In the genomic region with DNA sequence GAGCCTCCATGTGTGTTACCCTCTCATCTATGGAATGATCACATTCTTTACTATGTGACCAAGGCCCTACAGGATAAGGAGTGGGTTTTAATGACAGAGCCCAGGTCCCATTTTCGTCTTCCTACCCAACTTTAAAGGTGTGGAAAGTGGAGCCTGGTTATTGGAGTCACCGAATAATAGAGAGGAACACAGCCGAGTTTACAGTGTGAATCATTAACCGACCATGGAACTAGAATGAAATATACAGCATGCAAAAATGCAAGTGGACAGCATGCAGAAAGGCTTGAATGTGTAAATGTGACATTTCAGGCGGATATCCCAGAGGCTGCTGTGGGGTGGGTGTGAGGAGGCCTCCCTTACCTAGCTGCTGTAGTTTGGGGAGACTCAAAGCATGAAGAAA, we compare ENCODE assay signal across 21 mouse cellular contexts.
DNase-seq lines count a peak whose midpoint lies in the region; ATAC-seq and TF ChIP-seq lines count a peak whose summit lies in the region.
"Had no signal": no experiment of that assay in that cellular context is flagged by ENCODE, and none has a peak within 500 bp of the region (broad histone marks: within the 10 kb centered on the region; RNA-seq: fewer than 3 reads in every experiment).

No protein-coding gene starts in this region.

- DNase-seq in heart, postnatal 4 days, result no peak
- DNase-seq in kidney, adult 9 months, result peak; percentile 67
- DNase-seq in kidney, postnatal 4 days, result no peak
- no peak for DNase-seq in liver
- DNase-seq: adrenal gland, adult 8-10 months; B cell, adult 2 months; cerebellum, postnatal 14 days; embryo, embryonic 11 days; gastrocnemius, postnatal 36 days; thymus, adult 2 months had no signal

- no peaks in the 10 kb centered on the region for H3K27me3 ChIP-seq in heart, embryonic 12.5 days (replicated peaks)
- no peaks in the 10 kb centered on the region for H3K27me3 ChIP-seq in liver, embryonic 15.5 days
- H3K27me3 ChIP-seq: hindbrain, embryonic 12.5 days; neural tube, embryonic 12.5 days had no signal

- H3K36me3 ChIP-seq in heart, embryonic 12.5 days, result peaks cover 13% of the 10 kb centered on the region; the same call in 1 of the 2 replicates
- no peaks in the 10 kb centered on the region for H3K36me3 ChIP-seq in liver, embryonic 15.5 days (replicated peaks)

- no peak for ATAC-seq in heart, embryonic 12.5 days (ENCODE audit: insufficient number of reproducible peaks, low FRiP score)
- ATAC-seq in liver, embryonic 15.5 days (ENCODE audit: insufficient read depth), result no peak
- ATAC-seq: forebrain, embryonic 14.5 days; inflammation-experienced regulatory T-cells, adult 6 months had no signal

- no peaks in the 10 kb centered on the region for H3K9me3 ChIP-seq in heart, embryonic 12.5 days (replicated peaks)
- no peaks in the 10 kb centered on the region for H3K9me3 ChIP-seq in liver, embryonic 15.5 days (replicated peaks)
- H3K9me3 ChIP-seq: hindbrain, embryonic 12.5 days; neural tube, embryonic 12.5 days had no signal

- no peak overlapping the region for H3K4me3 ChIP-seq in heart, embryonic 12.5 days
- no peak overlapping the region for H3K4me3 ChIP-seq in liver, embryonic 15.5 days (replicated peaks)
- no peak overlapping the region for H3K4me3 ChIP-seq in embryonic fibroblast, embryonic 13.5 days (ENCODE audit: insufficient read depth, low read length)
- H3K4me3 ChIP-seq: erythroblast, embryonic 14.5 days; hindbrain, embryonic 12.5 days; layer of hippocampus, adult 2 months; neural tube, embryonic 12.5 days had no signal

- peak overlapping the region; percentile 81; the same call in 1 of the 2 replicates for H3K27ac ChIP-seq in heart, embryonic 12.5 days (ENCODE audit: poor library complexity, severe bottlenecking)
- H3K27ac ChIP-seq in liver, embryonic 15.5 days (replicated peaks), result no peak overlapping the region
- H3K27ac ChIP-seq in embryonic fibroblast, embryonic 13.5 days (ENCODE audit: insufficient read depth, low read length), result peak overlapping the region; percentile 74
- H3K27ac ChIP-seq: hindbrain, embryonic 12.5 days; layer of hippocampus, adult 2 months; macrophage; neural tube, embryonic 12.5 days had no signal

- H3K4me1 ChIP-seq in heart, embryonic 12.5 days (replicated peaks), result peaks cover 88% of the 10 kb centered on the region
- H3K4me1 ChIP-seq in liver, embryonic 15.5 days (replicated peaks), result peaks cover 6% of the 10 kb centered on the region
- peaks cover 50% of the 10 kb centered on the region for H3K4me1 ChIP-seq in embryonic fibroblast, embryonic 13.5 days (ENCODE audit: control insufficient read depth, insufficient read depth, low read length)

- 75% methylated on average over 5 of the region's 5 CpGs for WGBS in heart, embryonic 12.5 days
- 56% methylated on average over 5 of the region's 5 CpGs for WGBS in liver, embryonic 15.5 days (ENCODE audit: insufficient replicate concordance)

- peak overlapping the region; percentile 45; the same call in 1 of the 2 replicates for H3K9ac ChIP-seq in heart, embryonic 12.5 days
- H3K9ac ChIP-seq in liver, embryonic 15.5 days, result no peak overlapping the region
- H3K9ac ChIP-seq: hindbrain, embryonic 12.5 days; neural tube, embryonic 12.5 days had no signal

- TF ChIP-seq POLR2A in embryonic fibroblast, embryonic 13.5 days (IDR thresholded peaks at IDR 0.05; ENCODE audit: low read depth, low read length), result no peak

- no peak for TF ChIP-seq CTCF in embryonic fibroblast, embryonic 13.5 days (IDR thresholded peaks at IDR 0.05; ENCODE audit: borderline replicate concordance, insufficient read depth, low read length)

- H3K4me2 ChIP-seq in heart, embryonic 12.5 days, result no peak overlapping the region
- H3K4me2 ChIP-seq in liver, embryonic 15.5 days, result peak overlapping the region; percentile 3; the same call in 1 of the 2 replicates
- H3K4me2 ChIP-seq: hindbrain, embryonic 12.5 days; midbrain, embryonic 11.5 days; neural tube, embryonic 12.5 days had no signal
